Mouse (Mus musculus) monocyte, adult 5-6 weeks (primary cell): Measurements from ENCODE around the gene Il6st. TPM values are rescaled to one million over a fixed set of nuclear protein-coding genes. Genes with fewer than 3 reads are reported as not detected.

Experiments used
- ATAC-seq: fragments of 153-309, 156-312 bp; replicated peaks from 2 replicates; pipeline ENCODE4 v1.8.0; 2017; ENCODE audit warnings: mild to moderate bottlenecking; ENCODE audit not compliant: low TSS enrichment, insufficient number of reproducible peaks, severe bottlenecking, poor library complexity, low FRiP score
- total RNA-seq: library from RNA; stranded (forward); fragments of 200-1000, 200-491, 200-594 nt; gene quantifications from 3 replicates; pipeline ENCODE4 v1.2.3, GENCODE M21; 2017

Il6st gene
- total RNA-seq, 1 experiment from 2014 or later = 23.5 TPM

DNA sequence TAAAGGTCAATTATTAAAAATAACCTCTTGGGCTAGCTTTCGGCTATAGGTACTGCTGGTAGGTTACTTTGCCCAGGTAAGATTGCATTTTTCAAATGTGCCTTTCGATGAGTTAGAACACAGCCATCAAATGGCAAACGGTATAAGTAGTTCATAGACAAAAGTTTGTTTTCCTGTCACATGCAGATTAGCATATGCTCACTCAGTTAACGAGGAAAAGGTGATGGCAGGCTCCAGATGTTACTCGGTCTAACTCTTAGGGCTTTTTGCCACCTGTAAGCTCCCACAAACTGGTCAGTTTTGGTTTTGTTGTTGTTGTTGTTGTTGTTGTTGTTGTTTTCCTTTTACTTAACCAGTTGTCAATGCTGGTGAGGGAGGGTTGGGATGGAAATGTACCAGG lies 44.6 kb downstream of the Il6st start:
- no peak for ATAC-seq

DNA sequence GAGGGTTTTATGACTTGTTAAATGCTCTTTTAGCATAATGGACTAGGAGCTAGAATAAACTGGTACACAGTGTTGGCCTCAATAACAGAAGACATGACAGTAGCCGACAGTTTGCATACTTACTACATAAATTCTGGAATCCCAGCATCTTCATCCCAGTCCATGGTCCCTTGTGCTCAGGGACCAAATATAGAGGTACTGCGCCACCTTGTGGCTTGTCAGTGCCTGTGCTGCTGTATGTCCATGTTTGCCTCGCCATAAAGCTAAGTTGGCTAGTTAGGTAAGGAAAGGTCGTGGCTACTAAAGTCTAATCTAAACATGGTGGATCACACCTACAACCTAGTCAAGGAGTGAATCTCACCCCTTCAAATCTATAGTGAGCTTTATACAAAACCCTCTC lies 45.6 kb downstream of the Il6st start:
- 0 out of 2 replicates have a peak, but pooled peaks have one; percentile 51 for ATAC-seq

DNA sequence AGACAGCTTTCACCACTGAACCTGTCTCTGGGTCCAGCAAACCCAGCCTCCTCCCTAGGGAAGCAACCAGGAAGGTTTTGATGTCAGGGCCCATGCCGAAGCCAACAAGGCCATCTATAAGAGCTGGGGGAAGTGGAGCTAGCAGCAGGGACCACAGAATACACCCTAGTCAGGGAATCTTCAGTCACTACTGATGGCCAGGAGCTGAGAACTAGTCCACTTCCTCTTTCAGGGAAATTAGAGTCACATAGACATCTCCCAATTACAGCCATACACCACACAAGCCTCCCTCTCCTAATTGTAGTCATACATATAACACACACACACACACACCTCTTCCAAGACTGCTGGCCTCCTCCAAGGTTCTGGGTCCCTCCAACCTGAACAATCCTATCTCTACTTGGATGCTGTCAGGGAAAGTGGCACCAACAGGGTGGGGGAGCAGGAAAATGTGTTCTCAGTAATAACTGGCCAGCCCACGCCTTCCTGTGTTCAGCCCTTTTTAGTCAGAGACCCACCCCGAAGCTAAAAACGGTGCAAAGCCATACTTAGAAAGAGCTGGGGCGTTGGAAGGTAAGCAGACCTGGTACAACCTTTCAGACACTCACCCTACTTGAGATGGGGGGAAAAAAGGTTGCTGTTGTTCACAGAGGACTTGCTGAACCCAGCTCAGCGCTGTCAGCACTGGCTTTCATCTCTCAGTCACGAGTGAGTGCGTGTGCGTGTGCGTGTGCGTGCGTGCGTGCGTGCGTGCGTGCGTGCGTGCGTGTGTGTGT lies 46.8 kb downstream of the Il6st start:
- ATAC-seq = peak; percentile 64

DNA sequence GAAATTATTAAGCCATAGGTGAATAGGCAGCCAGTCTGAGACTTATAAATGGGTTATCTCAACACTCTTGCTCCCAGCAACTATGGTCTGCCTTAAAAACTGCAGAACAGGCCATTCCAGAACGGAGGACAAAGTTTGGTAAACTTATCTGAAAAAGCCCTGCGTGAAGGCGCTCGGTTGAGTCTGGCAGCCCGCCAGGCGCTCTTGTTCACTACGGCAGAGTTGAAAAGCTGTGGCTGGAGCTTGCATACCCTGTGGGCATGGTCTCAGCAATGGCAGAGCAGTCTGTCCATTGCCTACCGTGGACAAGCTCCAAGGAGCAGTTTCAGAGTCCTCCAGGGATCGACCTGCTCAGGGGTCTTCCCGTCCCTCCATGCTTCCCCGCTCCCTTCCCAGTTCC lies 47.4 kb downstream of the Il6st start:
- ATAC-seq = no peak

DNA sequence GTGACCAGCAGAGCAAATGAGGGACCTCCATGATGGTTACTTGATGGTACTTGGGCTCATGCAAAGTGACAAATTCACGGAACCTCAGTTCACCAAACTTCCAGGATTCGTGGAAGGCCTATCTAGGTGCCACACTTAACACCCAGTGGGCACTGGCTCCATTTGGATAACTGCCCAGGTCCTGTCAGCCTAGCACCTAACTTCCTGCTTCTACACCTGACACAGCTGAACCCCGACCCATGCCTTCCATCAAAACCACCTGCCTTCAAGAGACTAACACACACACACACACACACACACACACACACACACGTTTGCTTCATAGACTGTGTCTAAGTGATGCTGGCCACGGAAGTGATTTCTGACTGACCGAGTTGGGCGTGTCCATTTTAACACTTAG lies 47.9 kb downstream of the Il6st start:
- ATAC-seq = no peak

DNA sequence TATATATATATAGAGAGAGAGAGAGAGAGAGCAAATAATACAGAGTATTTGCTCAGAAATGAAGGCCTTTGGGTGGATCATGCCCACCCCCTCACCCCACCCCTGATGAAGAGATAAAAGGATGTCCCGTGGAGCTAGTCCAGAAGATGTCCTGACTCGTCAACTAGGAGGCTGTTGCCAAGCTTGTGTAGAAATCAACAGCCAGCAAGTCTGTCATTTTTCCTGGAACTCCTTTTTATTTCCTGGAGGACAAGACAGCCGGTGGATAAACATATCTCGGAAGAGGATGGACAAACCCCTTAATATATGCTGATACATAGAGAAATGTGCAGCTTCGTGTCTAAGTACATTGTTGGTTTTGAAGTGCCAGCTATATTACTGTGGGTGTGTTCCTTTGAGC lies 49.0 kb downstream of the Il6st start:
- no peak for ATAC-seq

DNA sequence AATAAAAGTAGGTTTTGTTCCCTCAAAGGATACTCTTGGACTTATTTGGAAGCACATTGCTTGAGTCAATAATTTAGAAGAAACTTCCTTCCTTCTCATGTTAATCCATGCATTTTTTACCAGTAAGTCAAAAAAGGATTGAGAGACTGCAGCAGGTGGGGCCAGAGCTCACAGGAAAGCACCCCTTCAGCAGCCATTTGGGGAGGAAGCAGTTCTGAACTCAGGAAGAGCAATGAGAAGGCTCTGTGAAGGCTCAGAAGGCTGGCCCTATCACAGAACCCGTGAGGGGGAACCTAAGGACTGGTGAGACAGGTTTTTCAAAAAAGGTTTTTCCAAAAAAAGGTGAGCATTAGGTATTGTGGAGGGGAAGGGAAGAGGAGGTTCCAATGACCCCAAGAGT lies 50.7 kb downstream of the Il6st start:
- no peak for ATAC-seq

DNA sequence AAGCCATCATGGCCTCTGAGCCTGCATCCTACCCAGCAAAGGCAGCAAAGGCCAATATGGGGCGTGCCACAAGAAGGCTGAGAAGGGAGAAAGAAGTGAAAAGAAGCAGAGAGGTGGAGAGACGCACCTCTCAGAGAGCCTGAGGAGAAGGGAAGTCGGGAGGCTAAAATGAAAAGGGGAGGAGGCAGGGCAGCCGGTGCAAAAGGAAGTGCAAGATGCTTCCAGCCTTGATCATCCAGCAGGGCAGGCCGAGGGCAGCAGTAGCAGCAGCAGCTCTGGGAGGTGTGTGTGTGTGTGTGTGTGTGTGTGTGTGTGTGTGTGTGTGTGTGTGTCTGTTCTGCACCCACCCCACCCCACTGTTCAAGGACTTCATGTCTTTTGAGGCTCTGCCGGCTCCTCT lies 58.4 kb downstream of the Il6st start:
- ATAC-seq = peak; percentile 60; the same call in 1 of the 2 replicates

DNA sequence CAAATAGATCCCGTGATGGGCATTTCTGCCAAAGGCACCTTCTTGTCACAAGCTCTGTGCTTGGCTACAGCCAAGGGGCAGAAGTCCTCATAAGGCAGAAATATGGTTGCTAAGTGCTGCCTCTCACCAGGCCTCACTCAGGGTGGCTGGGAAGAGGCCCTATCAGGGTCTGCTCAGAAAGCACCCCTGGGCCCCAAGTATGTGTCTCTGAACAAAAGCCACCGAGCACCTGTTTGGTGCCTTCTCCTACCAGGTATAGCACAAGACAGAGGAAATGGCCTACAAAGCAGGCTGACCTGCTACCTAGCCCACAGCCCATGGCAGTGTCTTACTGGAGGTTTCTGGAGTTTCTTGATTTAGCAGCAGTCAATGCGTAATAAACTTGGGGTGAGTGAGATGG lies 59.0 kb downstream of the Il6st start:
- ATAC-seq = no peak

DNA sequence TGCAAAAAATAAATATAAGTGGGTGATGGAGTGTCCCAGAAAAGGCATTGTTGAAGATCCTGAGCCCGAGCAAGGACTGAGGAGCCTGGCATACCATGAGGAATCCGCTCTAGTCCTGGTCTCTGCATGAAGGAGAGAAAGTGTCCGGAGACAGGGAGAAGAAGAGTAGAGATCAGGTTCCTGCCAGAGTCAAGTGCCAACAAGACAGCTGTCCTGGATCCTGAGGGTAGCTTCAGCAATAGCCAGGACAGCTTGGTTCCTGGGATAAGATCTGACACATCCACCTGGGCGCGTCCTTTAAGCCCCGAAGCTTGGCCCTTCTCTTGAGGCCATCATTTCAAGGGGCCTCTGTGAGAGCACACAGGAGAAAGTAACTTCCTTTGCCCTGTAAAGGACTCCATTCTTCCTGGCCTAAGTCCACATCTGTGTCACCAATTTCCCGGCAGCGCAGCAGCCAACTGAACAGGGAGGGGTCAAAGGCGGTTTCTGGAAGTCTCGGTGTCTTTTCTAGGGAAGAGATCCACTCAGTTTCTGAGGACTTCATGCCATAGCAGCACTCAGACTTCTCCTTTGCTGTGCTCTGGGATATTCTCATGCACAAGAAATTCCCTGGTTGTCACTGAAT lies 59.6 kb downstream of the Il6st start:
- no peak for ATAC-seq

DNA sequence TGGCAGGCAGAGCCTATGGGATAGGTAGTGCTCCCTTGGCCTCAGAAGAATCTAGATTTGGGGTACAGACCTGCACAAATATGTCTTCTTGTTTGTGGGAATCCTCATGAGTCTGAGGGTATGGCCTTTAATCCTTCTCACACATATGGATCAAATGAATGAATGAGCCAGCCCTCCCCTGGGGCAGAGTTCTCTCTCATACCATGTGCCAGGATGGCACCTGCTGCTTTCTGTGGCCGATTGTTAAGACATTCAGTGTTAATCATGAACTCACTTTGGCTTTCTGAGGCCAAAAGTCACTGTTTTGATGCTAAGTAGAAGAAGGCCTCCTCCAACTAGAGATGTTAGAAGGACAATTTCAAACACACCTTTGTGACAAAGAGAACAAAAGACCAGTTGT lies 63.3 kb downstream of the Il6st start:
- ATAC-seq = no peak

DNA sequence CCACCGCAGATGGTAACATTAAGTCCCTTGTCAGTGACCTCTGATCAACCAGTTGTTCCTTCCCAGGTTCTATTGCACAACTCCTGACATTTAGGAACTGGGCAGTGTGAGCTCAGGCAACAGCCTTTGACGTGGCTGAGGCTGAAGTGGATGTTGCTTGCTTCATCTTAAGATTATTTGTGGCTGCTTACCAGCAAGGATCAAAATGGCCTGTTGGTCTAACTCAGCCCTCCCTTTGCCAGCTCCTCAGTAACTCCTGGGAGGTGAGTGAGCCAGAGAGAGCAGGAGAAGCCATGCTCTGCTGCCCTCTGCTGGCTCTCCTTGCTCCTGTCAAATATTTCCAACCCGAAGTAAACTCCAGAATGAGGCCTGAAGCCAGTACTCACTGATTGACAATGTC lies 66.0 kb downstream of the Il6st start:
- ATAC-seq = peak; percentile 96

DNA sequence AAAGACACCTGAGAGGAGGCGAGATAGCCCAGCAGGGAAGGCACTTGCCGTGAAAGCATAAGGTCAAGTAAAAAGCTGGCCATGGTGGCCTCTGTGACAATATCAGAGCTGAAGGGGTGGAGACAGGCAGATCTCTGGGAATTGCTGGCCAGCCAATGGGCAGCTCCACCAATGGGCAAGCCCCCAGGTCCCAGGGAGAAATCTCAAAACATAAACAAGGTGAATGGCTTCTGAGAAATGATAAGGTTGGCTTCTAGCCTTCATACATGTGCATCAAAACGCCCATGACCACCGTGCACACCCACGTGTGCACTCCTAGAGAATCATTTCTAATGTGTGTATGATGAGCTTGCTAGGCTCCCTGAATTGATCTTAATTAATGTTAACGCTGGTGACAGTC lies 68.4 kb downstream of the Il6st start:
- no peak for ATAC-seq

DNA sequence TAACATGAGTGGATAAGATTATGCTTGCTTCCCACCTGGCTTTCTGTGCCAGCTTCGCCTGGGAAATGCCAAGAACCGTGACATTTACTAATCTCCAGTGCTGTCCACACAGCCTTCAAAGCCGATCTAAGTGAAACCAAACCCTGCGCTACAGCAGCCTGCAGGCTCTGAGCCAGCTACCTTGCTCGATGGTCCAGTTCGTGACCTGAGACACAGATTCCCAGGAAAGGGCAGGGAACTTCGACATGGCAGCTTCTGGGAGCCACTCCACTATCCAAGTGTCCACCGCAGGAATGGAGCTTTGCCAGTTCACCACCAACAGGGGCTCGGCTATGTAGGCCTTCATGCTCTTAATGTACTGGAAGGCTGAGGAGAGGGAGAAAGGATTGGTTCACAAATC lies 69.7 kb downstream of the Il6st start:
- ATAC-seq = no peak

DNA sequence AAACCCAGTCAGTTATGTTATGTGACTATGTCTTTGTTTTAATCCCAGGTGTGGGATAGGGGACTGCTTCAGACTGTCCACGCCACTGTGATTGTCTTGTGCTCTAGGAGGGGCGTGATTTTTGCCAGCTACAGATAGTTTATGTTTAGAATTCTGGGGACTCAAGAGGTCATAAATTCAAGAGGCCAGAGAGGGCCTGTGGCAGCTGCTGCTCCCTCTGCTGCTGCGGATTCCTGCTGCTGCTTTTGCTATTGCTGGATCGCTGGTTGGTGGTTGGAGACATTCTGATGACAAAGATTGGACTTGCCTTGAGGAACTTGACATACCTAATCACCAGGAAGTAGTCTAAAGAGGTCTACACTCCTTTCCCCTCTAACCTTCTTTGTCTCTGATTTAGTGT lies 72.7 kb downstream of the Il6st start:
- ATAC-seq = no peak

DNA sequence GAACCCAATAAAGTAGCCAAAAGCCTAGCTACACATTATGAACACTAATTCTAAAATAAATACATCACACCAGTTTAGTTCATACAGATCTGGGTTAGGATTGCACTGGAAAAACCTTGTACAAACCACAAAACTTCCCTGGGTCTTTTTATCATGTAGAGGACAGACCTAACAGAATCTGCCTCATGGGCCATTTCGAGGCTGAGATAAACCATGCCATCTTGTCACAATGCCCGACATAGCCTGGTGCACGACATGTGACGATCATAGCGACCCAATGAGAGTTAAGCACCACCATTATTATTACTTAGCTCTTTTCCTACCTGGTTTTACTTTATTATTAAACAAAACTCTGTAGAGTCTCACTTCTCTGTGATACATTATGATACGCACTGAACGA lies 73.2 kb downstream of the Il6st start:
- ATAC-seq = no peak

DNA sequence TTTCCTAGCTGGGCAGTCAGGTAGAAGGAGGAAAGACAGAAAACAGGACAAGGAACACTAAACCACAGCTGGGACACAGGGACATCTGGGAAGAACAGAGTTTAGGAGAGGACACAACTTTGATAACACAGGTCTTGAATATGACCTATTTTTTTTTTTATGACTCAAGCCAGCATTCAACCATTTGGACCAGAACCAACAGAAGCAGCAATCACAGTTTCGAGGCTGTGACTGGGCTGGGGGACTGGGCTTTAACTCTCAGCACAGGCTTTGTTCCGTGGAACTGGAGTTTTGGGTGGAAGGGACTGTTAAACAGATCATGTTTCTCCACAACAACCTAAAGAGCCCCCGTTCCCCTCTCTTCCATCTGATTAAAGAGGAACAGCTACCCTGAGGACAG lies 76.7 kb downstream of the Il6st start:
- ATAC-seq = no peak

DNA sequence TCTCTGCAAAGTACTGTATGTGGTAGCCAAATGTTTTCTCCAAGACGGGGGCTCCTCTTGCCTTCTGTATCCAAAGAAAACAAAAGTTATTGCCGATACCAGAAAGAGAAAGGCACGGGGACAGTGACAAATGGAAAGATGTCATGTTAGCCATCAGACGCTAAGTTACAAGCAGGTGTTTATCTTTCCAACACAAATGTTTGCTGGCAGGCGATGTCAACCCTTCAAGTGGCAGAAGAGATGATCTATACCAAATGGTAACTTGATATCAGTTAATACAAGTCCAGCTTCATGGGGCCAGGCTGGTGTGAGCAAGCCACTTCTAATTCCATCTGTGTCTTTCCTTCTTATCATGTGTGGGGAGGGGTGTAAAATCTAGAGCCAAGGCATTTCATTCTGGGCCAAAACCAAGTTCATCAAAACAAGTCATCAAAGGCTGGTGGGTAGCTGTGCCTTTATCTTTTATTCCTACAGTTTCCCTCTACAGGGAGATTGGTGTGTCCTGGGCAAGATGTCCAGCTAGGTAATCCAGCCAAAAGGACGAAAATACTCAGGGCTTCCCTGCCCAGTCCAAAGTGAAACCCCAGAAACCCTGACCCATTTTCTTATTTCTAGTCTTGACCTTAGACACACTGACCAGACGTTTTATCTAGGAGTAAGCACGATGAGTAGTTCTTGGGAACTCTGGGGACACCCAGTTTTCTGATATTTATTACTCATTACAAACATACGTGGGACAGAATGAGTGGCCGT lies 77.5 kb downstream of the Il6st start:
- no peak for ATAC-seq

DNA sequence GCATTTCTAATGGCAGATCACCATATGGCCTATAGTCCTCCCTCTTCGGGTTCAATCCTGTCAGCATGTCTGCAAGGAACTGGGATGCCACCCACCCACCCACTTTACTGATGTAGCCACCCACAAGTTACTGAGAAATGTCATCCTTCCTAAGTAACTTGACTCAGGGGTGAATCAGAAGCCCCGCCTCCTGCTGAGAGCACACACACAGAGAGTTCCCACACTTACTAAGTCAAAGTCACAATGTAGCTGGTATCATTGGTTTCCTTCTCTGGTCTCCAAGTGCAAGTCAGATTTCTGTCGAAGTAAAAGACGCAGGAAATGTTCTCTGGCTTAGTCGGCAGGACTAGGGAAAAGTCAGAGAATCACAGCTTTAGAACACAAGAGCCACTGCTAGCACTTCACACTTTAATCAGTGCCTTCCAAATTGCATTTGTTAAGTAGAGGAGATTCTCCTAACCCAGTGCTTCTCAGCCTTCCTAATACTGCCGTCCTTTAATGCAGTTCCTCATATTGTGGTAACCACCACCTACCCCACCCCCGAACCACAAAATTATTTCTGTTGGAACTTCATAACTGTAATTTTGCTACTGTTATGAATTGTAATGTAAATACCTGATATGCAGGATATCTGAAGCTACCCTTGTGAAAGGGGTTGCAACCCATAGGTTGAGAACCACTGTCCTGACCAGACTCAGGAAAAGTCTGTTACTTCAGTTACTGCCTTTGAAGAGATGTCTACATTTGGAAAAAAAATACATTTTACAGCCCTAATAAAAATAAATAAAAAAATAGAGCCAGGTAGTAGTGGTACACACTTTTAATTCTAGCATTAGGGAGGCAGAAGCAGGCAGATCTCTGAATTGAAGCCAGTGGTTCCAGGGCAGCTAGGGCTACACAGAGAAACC lies 88.0 kb downstream of the Il6st start:
- peak; percentile 71 for ATAC-seq
